Mouse (Mus musculus) small intestine, adult 2 months (tissue): Measurements from ENCODE around the gene Clgn. TPM values are rescaled to one million over a fixed set of nuclear protein-coding genes. Genes with fewer than 3 reads are reported as not detected.

Experiments
- H3K27ac ChIP-seq: fragments of 200-500 bp; 2 replicates; pipeline ENCODE4 v1.5.1; 2012; ENCODE audit warnings: low read depth, low read length, control low read depth, inconsistent platforms; ENCODE audit not compliant: insufficient read depth
- H3K27me3 ChIP-seq: fragments of 200-500 bp; 2 replicates; pipeline ENCODE4 v1.6.1; 2012; ENCODE audit warnings: mild to moderate bottlenecking, moderate library complexity, low read length, inconsistent platforms; ENCODE audit not compliant: control insufficient read depth, insufficient read depth
- H3K36me3 ChIP-seq: fragments of 200-500 bp; 2 replicates; pipeline ENCODE4 v1.6.1; 2012; ENCODE audit warnings: mild to moderate bottlenecking, low read length, control low read depth, inconsistent platforms; ENCODE audit not compliant: control insufficient read depth, insufficient read depth
- H3K4me1 ChIP-seq: fragments of 200-500 bp; 2 replicates; pipeline ENCODE4 v1.6.1; 2012; ENCODE audit warnings: low read length, inconsistent platforms, mixed read lengths; ENCODE audit not compliant: control insufficient read depth, insufficient read depth, insufficient read length
- H3K4me3 ChIP-seq: fragments of 200-500 bp; 2 replicates; pipeline ENCODE4 v1.5.1; 2012; ENCODE audit warnings: low read depth, mild to moderate bottlenecking, control low read depth, inconsistent platforms, low read length, moderate library complexity
- CTCF ChIP-seq: fragments of 200-500 bp; IDR thresholded peaks from 2 replicates; pipeline ENCODE4 v1.5.1; 2012; ENCODE audit warnings: low read depth, mild to moderate bottlenecking, control low read depth, inconsistent platforms, low read length, moderate library complexity, mixed read lengths; ENCODE audit not compliant: insufficient replicate concordance, insufficient read length; ENCODE audit errors: extremely low read depth
- POLR2A ChIP-seq: fragments of 200-500 bp; IDR thresholded peaks from 2 replicates; pipeline ENCODE4 v1.6.1; 2012; ENCODE audit warnings: low read depth, mild to moderate bottlenecking, control low read depth, inconsistent platforms, low read length, moderate library complexity
- WGBS: fragments of 180-500 bp; shearing (Covaris S2); methylation state at CpG from one replicate; pipeline ENCODE4 v1.1.7; 2018; 5-methylcytosine and 5-hydroxymethylcytosine counted together
- polyA plus RNA-seq: library from polyadenylated mRNA; depleted of rRNA; stranded (reverse); fragments of >200 nt; gene quantifications from 2 replicates; pipeline ENCODE4 v1.2.3, GENCODE M21; 2012

The Clgn gene
- polyA plus RNA-seq, 1 experiment: not detected

GRCm38 (mm10) chr8:83437077-83437476 lies 47.4 kb downstream of the Clgn start:
- H3K36me3 ChIP-seq: peaks cover 9% of the 10 kb centered on the region
- TF ChIP-seq CTCF (no peak), POLR2A (no peak)
- H3K27ac ChIP-seq: no peak overlapping the region
- H3K4me3 ChIP-seq: no peak overlapping the region
- 54% methylated on average over 1 of the region's 1 CpGs for WGBS
- H3K27me3 ChIP-seq: no peaks in the 10 kb centered on the region
- no peaks in the 10 kb centered on the region for H3K4me1 ChIP-seq

DNA sequence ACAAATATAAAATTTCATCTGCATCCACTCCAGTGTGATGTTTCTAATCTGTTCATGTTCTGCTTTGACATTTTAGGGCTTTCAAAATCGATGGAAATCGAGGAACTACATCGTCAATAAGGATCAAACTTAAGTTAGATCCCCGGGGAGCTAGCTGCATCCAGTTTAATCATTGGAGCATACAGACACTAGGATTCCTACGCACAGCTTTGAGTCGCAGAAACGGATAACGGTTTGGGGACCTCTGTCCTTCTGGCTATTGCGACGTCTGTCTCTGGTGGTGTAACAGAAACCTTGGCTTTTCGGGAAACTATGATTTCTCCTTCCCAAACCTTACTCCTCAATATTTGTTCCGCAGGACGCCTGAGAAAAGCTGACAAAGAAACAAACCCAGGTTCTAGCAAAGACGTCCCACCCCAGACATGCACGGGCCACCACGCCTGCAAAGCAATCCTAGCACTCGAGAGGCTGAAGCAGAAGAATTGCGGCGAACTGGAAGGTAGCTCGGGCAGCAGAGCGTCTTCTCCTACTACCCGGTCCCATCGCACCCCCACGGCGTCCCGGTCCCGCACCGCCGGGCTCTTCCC lies 52.1 kb downstream of the Clgn start:
- Histone ChIP-seq H3K36me3 (peaks cover 3% of the 10 kb centered on the region), H3K27me3 (no peaks in the 10 kb centered on the region), H3K27ac (peak overlapping the region; percentile 1; the same call in 1 of the 2 replicates), H3K4me3 (peak overlapping the region; percentile 88), H3K4me1 (no peaks in the 10 kb centered on the region)
- 2% methylated on average over 29 of the region's 29 CpGs for WGBS
- TF ChIP-seq CTCF: no peak
- no peak for TF ChIP-seq POLR2A

GRCm38 (mm10) chr8:83442243-83443051 lies 52.8 kb downstream of the Clgn start:
- 1% methylated on average over 64 of the region's 64 CpGs for WGBS
- peak overlapping the region; percentile 1; the same call in 1 of the 2 replicates for H3K27ac ChIP-seq

GRCm38 (mm10) chr8:83443052-83443400 lies 53.4 kb downstream of the Clgn start:
- no peaks in the 10 kb centered on the region for H3K27me3 ChIP-seq
- no peaks in the 10 kb centered on the region for H3K36me3 ChIP-seq
- no peak overlapping the region for H3K27ac ChIP-seq
- H3K4me3 ChIP-seq: no peak overlapping the region
- 50% methylated on average over 5 of the region's 5 CpGs for WGBS
- TF ChIP-seq POLR2A (no peak), CTCF (no peak)
- no peaks in the 10 kb centered on the region for H3K4me1 ChIP-seq

More at GRCm38 (mm10) chr8:83442243-83443051, 52.8 kb downstream of the Clgn start:
- Histone ChIP-seq H3K4me1 (no peaks in the 10 kb centered on the region), H3K27me3 (no peaks in the 10 kb centered on the region), H3K4me3 (peak overlapping the region; percentile 88), H3K36me3 (0 out of 2 replicates have a peak, but pooled peaks cover 2% of the 10 kb centered on the region)
- TF ChIP-seq CTCF (no peak), POLR2A (peak; percentile 70)

DNA sequence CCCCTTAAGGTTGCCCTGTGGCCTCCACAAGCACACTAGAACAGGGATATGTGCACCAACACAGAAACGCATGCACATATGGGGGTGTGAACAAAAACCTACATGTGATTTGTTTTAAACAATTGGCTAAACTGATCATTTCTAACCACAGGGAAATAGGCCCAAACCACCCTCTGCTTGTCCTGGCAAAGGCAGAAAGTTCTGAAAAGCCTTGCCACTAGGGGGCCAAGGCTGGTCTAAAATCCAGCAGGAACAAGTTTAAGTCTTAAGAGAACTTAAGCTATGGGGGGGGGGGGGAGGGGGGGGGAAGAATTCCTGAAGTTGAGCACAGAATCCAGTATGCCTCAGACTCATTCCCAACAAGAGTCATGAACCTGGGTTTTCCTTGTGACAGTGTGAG lies 60.3 kb downstream of the Clgn start:
- TF ChIP-seq CTCF (peak; percentile 36; the same call in 1 of the 2 replicates), POLR2A (no peak)
- H3K4me3 ChIP-seq: no peak overlapping the region
- peaks cover 11% of the 10 kb centered on the region; the same call in 1 of the 2 replicates for H3K4me1 ChIP-seq
- H3K27me3 ChIP-seq: no peaks in the 10 kb centered on the region
- 91% methylated on average over 1 of the region's 1 CpGs for WGBS
- no peaks in the 10 kb centered on the region for H3K36me3 ChIP-seq
- H3K27ac ChIP-seq: no peak overlapping the region

- no peak overlapping the region for H3K27ac ChIP-seq
- H3K36me3 ChIP-seq: no peaks in the 10 kb centered on the region
- no peaks in the 10 kb centered on the region for H3K27me3 ChIP-seq
- 23% methylated on average over 3 of the region's 3 CpGs for WGBS
- H3K4me1 ChIP-seq: peaks cover 11% of the 10 kb centered on the region; the same call in 1 of the 2 replicates
- H3K4me3 ChIP-seq: no peak overlapping the region
- TF ChIP-seq CTCF (peak; percentile 69; the same call in 1 of the 2 replicates), POLR2A (no peak)
These were observed 61.4 kb downstream of the Clgn start for GRCm38 (mm10) chr8:83451056-83451455.

GRCm38 (mm10) chr8:83457121-83457520 lies 67.5 kb downstream of the Clgn start:
- WGBS: 19% methylated on average over 6 of the region's 6 CpGs
- Histone ChIP-seq H3K36me3 (no peaks in the 10 kb centered on the region), H3K27me3 (no peaks in the 10 kb centered on the region), H3K4me3 (peak overlapping the region; percentile 39), H3K27ac (peak overlapping the region; percentile 80), H3K4me1 (peaks cover 15% of the 10 kb centered on the region; the same call in 1 of the 2 replicates)
- TF ChIP-seq POLR2A (no peak), CTCF (no peak)
